Comparison of ENCODE assay signal across 12 mouse cellular contexts in genomic region chr7:51622196-51622595, GRCm38 (mm10). TPM values are rescaled to one million over a fixed set of nuclear protein-coding genes. Genes with fewer than 3 reads are reported as not detected.
DNase-seq lines count a peak whose midpoint lies in the region; ATAC-seq and TF ChIP-seq lines count a peak whose summit lies in the region.
"Had no signal": no experiment of that assay in that cellular context is flagged by ENCODE, and none has a peak within 500 bp of the region (broad histone marks: within the 10 kb centered on the region; RNA-seq: fewer than 3 reads in every experiment).

No protein-coding gene starts in this region.

- peak; percentile 12 to 31 for DNase-seq in frontal cortex, postnatal 36 days (ENCODE audit: low spot score in 2 of 2)
- DNase-seq in frontal cortex, postnatal 25 days (ENCODE audit: low spot score in 2 of 2): no peak
- DNase-seq in ES-E14 (ENCODE audit: low read depth, low spot score): no peak
- peak; percentile 62 for DNase-seq in forebrain, embryonic 14.5 days (ENCODE audit: low spot score)
- peak; percentile 92 for DNase-seq in midbrain, embryonic 11.5 days (ENCODE audit: low spot score, missing footprints)
- DNase-seq in gastrocnemius, postnatal 10 days: no peak

- H3K27ac ChIP-seq in ES-E14 (ENCODE audit: insufficient read depth, low read depth, low read length, poor library complexity, severe bottlenecking): no peak overlapping the region
- H3K27ac ChIP-seq in forebrain, embryonic 14.5 days (ENCODE audit: low read depth, low read length): peak overlapping the region; percentile 93
- H3K27ac ChIP-seq in midbrain, embryonic 11.5 days (ENCODE audit: low read depth, low read length): peak overlapping the region; percentile 80
- H3K27ac ChIP-seq in kidney, embryonic 15.5 days: no peak overlapping the region

- H3K4me3 ChIP-seq in ES-E14 (ENCODE audit: insufficient read depth in 1 of 2, low read depth in 1 of 2, low read length in 2 of 2, poor library complexity in 1 of 2, severe bottlenecking in 1 of 2): peak overlapping the region; percentile 44 to 60; a peak in 3 of 4 replicates
- H3K4me3 ChIP-seq in forebrain, embryonic 14.5 days (ENCODE audit: low read depth, low read length): peak overlapping the region; percentile 33
- H3K4me3 ChIP-seq in midbrain, embryonic 11.5 days (ENCODE audit: low read depth, low read length): peak overlapping the region; percentile 32
- no peak overlapping the region for H3K4me3 ChIP-seq in kidney, embryonic 15.5 days (replicated peaks)

- in situ Hi-C loops in ES-E14 (cut with MboI; ENCODE audit: low sequenced_read_pairs in 2 of 2, unreplicated experiment in 2 of 2): no loop called here

- H3K9me3 ChIP-seq in ES-E14 (ENCODE audit: control insufficient read depth, insufficient read depth, low read depth, low read length): no peaks in the 10 kb centered on the region
- no peaks in the 10 kb centered on the region for H3K9me3 ChIP-seq in forebrain, embryonic 14.5 days (replicated peaks; ENCODE audit: control insufficient read depth, low read length)
- no peaks in the 10 kb centered on the region for H3K9me3 ChIP-seq in midbrain, embryonic 11.5 days (ENCODE audit: control insufficient read depth, low read length)
- H3K9me3 ChIP-seq in kidney, embryonic 15.5 days (replicated peaks): no peaks in the 10 kb centered on the region

- peak; percentile 30 for ATAC-seq in forebrain, embryonic 14.5 days
- no peak for ATAC-seq in midbrain, embryonic 11.5 days (ENCODE audit: low FRiP score)
- no peak for ATAC-seq in kidney, embryonic 15.5 days (replicated peaks; ENCODE audit: low FRiP score)
- ATAC-seq in inflammation-experienced regulatory T-cells, adult 6 months: no peak

- H3K4me1 ChIP-seq in ES-E14 (ENCODE audit: control insufficient read depth in 2 of 2, insufficient read depth in 2 of 2, low read length in 2 of 2, poor library complexity in 1 of 2): no peaks in the 10 kb centered on the region; a peak in 1 of 4 replicates
- H3K4me1 ChIP-seq in forebrain, embryonic 14.5 days (ENCODE audit: control insufficient read depth, insufficient read depth, low read length): no peaks in the 10 kb centered on the region
- peaks cover 3% of the 10 kb centered on the region; the same call in 1 of the 2 replicates for H3K4me1 ChIP-seq in midbrain, embryonic 11.5 days (ENCODE audit: control insufficient read depth, insufficient read depth, low read length)
- H3K4me1 ChIP-seq in kidney, embryonic 15.5 days: peaks cover 7% of the 10 kb centered on the region; the same call in 1 of the 2 replicates

- WGBS in forebrain, embryonic 14.5 days: under 1% methylated on average over 18 of the region's 18 CpGs
- WGBS in midbrain, embryonic 11.5 days: under 1% methylated on average over 18 of the region's 18 CpGs
- under 1% methylated on average over 18 of the region's 18 CpGs for WGBS in kidney, embryonic 15.5 days

- no peak overlapping the region for H3K9ac ChIP-seq in ES-E14 (ENCODE audit: insufficient read depth, low read depth, low read length, poor library complexity, severe bottlenecking)
- peak overlapping the region; percentile 75 for H3K9ac ChIP-seq in forebrain, embryonic 14.5 days (ENCODE audit: low read length)
- peak overlapping the region; percentile 58 for H3K9ac ChIP-seq in midbrain, embryonic 11.5 days (ENCODE audit: low read length)
- no peak overlapping the region for H3K9ac ChIP-seq in kidney, embryonic 15.5 days

- H3K27me3 ChIP-seq in forebrain, embryonic 14.5 days (replicated peaks; ENCODE audit: control insufficient read depth, insufficient read depth, low read length): peaks cover 34% of the 10 kb centered on the region
- H3K27me3 ChIP-seq in midbrain, embryonic 11.5 days (ENCODE audit: control insufficient read depth, insufficient read depth, low read length): peaks cover 53% of the 10 kb centered on the region
- H3K27me3 ChIP-seq in kidney, embryonic 15.5 days: peaks cover 83% of the 10 kb centered on the region

- H3K36me3 ChIP-seq in ES-E14 (ENCODE audit: control insufficient read depth, insufficient read depth, low read length, poor library complexity, severe bottlenecking): no peaks in the 10 kb centered on the region
- no peaks in the 10 kb centered on the region for H3K36me3 ChIP-seq in forebrain, embryonic 14.5 days (ENCODE audit: control insufficient read depth, insufficient read depth, low read length)
- H3K36me3 ChIP-seq in midbrain, embryonic 11.5 days (ENCODE audit: control insufficient read depth, insufficient read depth, low read length): no peaks in the 10 kb centered on the region
- H3K36me3 ChIP-seq in kidney, embryonic 15.5 days: no peaks in the 10 kb centered on the region

- H3K4me2 ChIP-seq in forebrain, embryonic 14.5 days (ENCODE audit: low read length): peak overlapping the region; percentile 51
- H3K4me2 ChIP-seq in midbrain, embryonic 11.5 days: peak overlapping the region; percentile 30; the same call in 1 of the 2 replicates
- H3K4me2 ChIP-seq in kidney, embryonic 15.5 days: no peak overlapping the region
- H3K4me2 ChIP-seq: heart, embryonic 11.5 days had no signal

TF ChIP-seq in ES-E14, 5 proteins besides CTCF, POLR2A, EP300 and RAD21:
- no peak for TF ChIP-seq CHD2 (IDR thresholded peaks at IDR 0.05; ENCODE audit: low read depth, low read length)
- no peak for TF ChIP-seq ZC3H11A (IDR thresholded peaks at IDR 0.05; ENCODE audit: borderline replicate concordance, low read depth, low read length)
- no peak for TF ChIP-seq HCFC1 (IDR thresholded peaks at IDR 0.05; ENCODE audit: borderline replicate concordance, insufficient read depth, low read length)
- no peak for TF ChIP-seq ZNF384 (IDR thresholded peaks at IDR 0.05; ENCODE audit: low read depth, low read length)
- TF ChIP-seq MAFK (IDR thresholded peaks at IDR 0.05; ENCODE audit: insufficient read depth, low read depth, low read length): no peak

RNA-seq across cellular contexts. Expression of gene Slc17a6, which starts 0.4 kb away (rescaled TPM):
- 0.16 and 0.40 TPM in 2 replicates for total RNA-seq in ES-E14 (2012; rRNA removed)
- polyA plus RNA-seq in forebrain, embryonic 14.5 days (2014; fragmentation: Nextera tagmentation; extraction: Ambion mirVana): 49.0 and 57.0 TPM in 2 replicates
- polyA plus RNA-seq in midbrain, embryonic 11.5 days (2014; fragmentation: Nextera tagmentation; extraction: Ambion mirVana): 35.5 and 39.0 TPM in 2 replicates
- total RNA-seq in gastrocnemius, postnatal 10 days (2021): under 1 TPM in 1 of 2 experiments, not detected in 1; 0.14 TPM
- not detected in 2 replicates for polyA plus RNA-seq in kidney, embryonic 15.5 days (2015; fragmentation: Nextera tagmentation; extraction: Ambion mirVana)
- not detected for polyA plus RNA-seq in inflammation-experienced regulatory T-cells, adult 6 months (2017; shearing (Covaris generic))
- total RNA-seq: megakaryocyte, adult 5-6 weeks had no signal
- polyA plus RNA-seq: heart, embryonic 11.5 days; kidney, adult 2 months; liver, embryonic 16.5 days had no signal

Comparison
In these comparisons a context has a peak if more than half of its experiments do, and no peak if none do; other contexts are left out.
1. DNase-seq: peak in frontal cortex, postnatal 36 days (2 of 2), forebrain, embryonic 14.5 days (single experiment) and midbrain, embryonic 11.5 days (single experiment); none in frontal cortex, postnatal 25 days (0 of 2), ES-E14 (single experiment) and gastrocnemius, postnatal 10 days (single experiment).
2. H3K27ac ChIP-seq: peak in forebrain, embryonic 14.5 days (single experiment) and midbrain, embryonic 11.5 days (single experiment); none in ES-E14 (single experiment) and kidney, embryonic 15.5 days (single experiment).
3. H3K9ac ChIP-seq: peak in forebrain, embryonic 14.5 days (single experiment) and midbrain, embryonic 11.5 days (single experiment); none in ES-E14 (single experiment) and kidney, embryonic 15.5 days (single experiment).
4. RNA of gene Slc17a6, which starts 0.4 kb away (polyA plus RNA-seq): 49.0 to 57.0 TPM in forebrain, embryonic 14.5 days and 35.5 to 39.0 TPM in midbrain, embryonic 11.5 days; not detected in inflammation-experienced regulatory T-cells, adult 6 months and not detected in kidney, embryonic 15.5 days; every median in the first group is over 10 times any median in the second.